Mouse (Mus musculus): ENCODE results near the gene Gm17617. TPM values are rescaled to one million over a fixed set of nuclear protein-coding genes. Genes with fewer than 3 reads are reported as not detected.

The Gm17617 gene
- not detected in 2 replicates for polyA plus RNA-seq (2015; fragmentation: Nextera tagmentation; extraction: Ambion mirVana)

DNA sequence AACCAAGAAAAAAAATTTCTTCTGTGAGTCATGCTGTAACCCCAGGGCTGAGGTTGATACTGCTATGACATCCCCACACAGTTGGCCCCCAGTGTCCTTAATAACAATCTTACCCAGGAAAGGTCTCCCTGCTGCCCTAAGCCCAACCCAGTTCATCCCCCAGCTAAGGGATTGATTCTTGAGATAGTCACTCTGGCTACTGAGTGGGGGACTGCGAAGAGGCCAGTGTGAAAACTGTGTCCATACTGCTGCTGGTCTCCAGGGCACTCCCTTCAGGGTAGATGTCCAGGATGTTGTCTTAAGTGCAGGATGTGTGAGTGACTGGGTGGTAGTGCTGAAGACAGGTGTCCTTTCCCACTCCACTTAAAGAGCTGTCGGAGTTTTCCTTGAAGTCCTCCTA is at the start of gene Gm17617:
Gene Gm17617 (minus strand): TSS at position 101 of the 400 bp plus-strand sequence.
- peaks cover 43% of the 10 kb centered on the region for H3K36me3 ChIP-seq
- H3K27ac ChIP-seq = no peak within 1 kb of the TSS
- H3K4me2 ChIP-seq = no peak within 1 kb of the TSS
- H3K27me3 ChIP-seq = no peaks in the 10 kb centered on the region
- no peak within 1 kb of the TSS for H3K9ac ChIP-seq
- H3K9me3 ChIP-seq (replicated peaks) = no peaks in the 10 kb centered on the region
- H3K4me3 ChIP-seq = no peak within 1 kb of the TSS
- 96% methylated on average over 2 of the region's 2 CpGs for WGBS
- peaks cover 5% of the 10 kb centered on the region for H3K4me1 ChIP-seq (replicated peaks)
- ATAC-seq (replicated peaks; ENCODE audit: insufficient number of reproducible peaks, insufficient read depth, low FRiP score, low read depth) = no peak

DNA sequence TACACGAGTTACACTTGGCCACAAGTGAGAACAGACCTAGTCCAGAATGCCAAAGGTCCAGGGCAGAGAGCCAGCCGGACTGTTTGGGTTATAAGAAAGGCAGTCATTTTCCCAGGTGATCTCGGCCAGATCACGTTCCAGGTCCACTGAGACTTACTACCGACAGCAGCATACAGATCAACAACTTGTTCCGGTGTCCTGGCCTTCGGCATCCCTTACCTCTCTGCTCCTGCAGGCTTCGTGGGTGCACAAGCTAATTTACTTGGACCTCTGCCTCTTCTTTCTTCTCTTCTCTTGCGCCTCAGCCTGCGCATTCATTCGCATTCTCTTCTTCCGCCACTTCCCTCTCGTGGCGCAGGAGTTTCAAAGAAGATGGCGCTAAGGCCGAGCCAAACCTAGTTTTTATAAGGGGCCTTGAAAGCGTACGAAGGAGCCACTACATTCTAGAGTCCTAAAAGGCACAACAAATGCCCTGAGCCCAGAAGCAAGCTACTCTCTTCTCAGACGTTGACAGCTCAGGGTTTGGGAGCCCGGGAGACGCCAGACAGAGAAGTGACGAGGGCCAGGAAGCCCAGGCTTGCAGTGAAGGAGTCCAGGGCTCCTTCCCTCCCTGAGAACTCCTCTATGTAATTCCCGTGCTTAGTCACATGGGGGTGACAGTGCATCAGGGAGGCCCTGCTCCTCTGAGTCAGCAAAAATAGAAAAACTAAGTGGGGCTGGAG is 49.0 kb upstream of the Gm17617 start:
- Histone ChIP-seq H3K9ac (peak overlapping the region; percentile 44), H3K36me3 (no peaks in the 10 kb centered on the region), H3K27me3 (no peaks in the 10 kb centered on the region), H3K4me3 (peak overlapping the region; percentile 44), H3K9me3 (replicated peaks) (no peaks in the 10 kb centered on the region), H3K4me1 (replicated peaks) (peaks cover 4% of the 10 kb centered on the region; the same call in 1 of the 2 replicates), H3K27ac (peak overlapping the region; percentile 78), H3K4me2 (peak overlapping the region; percentile 62)
- WGBS = 3% methylated on average over 23 of the region's 23 CpGs
- ATAC-seq (replicated peaks; ENCODE audit: insufficient number of reproducible peaks, insufficient read depth, low FRiP score, low read depth) = peak; percentile 85

GRCm38 (mm10) chr13:55181786-55182172 is 48.4 kb upstream of the Gm17617 start:
- 0 out of 2 replicates have a peak, but pooled peaks have one; percentile 16 for ATAC-seq (replicated peaks; ENCODE audit: insufficient number of reproducible peaks, insufficient read depth, low FRiP score, low read depth)
- peaks cover 4% of the 10 kb centered on the region; the same call in 1 of the 2 replicates for H3K4me1 ChIP-seq (replicated peaks)
- peak overlapping the region; percentile 62 for H3K4me2 ChIP-seq
- no peaks in the 10 kb centered on the region for H3K27me3 ChIP-seq
- WGBS = 65% methylated on average over 2 of the region's 2 CpGs
- no peaks in the 10 kb centered on the region for H3K9me3 ChIP-seq (replicated peaks)
- H3K4me3 ChIP-seq = peak overlapping the region; percentile 44; the same call in 1 of the 2 replicates
- H3K27ac ChIP-seq = peak overlapping the region; percentile 78; the same call in 1 of the 2 replicates
- no peak overlapping the region for H3K9ac ChIP-seq
- H3K36me3 ChIP-seq = no peaks in the 10 kb centered on the region

- peaks cover 4% of the 10 kb centered on the region; the same call in 1 of the 2 replicates for H3K4me1 ChIP-seq (replicated peaks)
- H3K27ac ChIP-seq = no peak overlapping the region
- no peaks in the 10 kb centered on the region for H3K9me3 ChIP-seq (replicated peaks)
- no peak overlapping the region for H3K4me2 ChIP-seq
- no peaks in the 10 kb centered on the region for H3K27me3 ChIP-seq
- H3K4me3 ChIP-seq = no peak overlapping the region
- no peak for ATAC-seq (replicated peaks; ENCODE audit: insufficient number of reproducible peaks, insufficient read depth, low FRiP score, low read depth)
- WGBS = 84% methylated on average over 3 of the region's 3 CpGs
- no peak overlapping the region for H3K9ac ChIP-seq
- H3K36me3 ChIP-seq = no peaks in the 10 kb centered on the region
Measured at GRCm38 (mm10) chr13:55179591-55179990, 46.2 kb upstream of the Gm17617 start.

GRCm38 (mm10) chr13:55178556-55178955 is 45.2 kb upstream of the Gm17617 start:
- Histone ChIP-seq H3K27me3 (no peaks in the 10 kb centered on the region), H3K36me3 (no peaks in the 10 kb centered on the region), H3K4me3 (no peak overlapping the region), H3K4me1 (replicated peaks) (peaks cover 4% of the 10 kb centered on the region; the same call in 1 of the 2 replicates), H3K4me2 (no peak overlapping the region), H3K9me3 (replicated peaks) (no peaks in the 10 kb centered on the region), H3K9ac (no peak overlapping the region), H3K27ac (no peak overlapping the region)
- ATAC-seq (replicated peaks; ENCODE audit: insufficient number of reproducible peaks, insufficient read depth, low FRiP score, low read depth) = no peak; the same call in 1 of the 2 replicates
- 32% methylated on average over 2 of the region's 2 CpGs for WGBS

DNA sequence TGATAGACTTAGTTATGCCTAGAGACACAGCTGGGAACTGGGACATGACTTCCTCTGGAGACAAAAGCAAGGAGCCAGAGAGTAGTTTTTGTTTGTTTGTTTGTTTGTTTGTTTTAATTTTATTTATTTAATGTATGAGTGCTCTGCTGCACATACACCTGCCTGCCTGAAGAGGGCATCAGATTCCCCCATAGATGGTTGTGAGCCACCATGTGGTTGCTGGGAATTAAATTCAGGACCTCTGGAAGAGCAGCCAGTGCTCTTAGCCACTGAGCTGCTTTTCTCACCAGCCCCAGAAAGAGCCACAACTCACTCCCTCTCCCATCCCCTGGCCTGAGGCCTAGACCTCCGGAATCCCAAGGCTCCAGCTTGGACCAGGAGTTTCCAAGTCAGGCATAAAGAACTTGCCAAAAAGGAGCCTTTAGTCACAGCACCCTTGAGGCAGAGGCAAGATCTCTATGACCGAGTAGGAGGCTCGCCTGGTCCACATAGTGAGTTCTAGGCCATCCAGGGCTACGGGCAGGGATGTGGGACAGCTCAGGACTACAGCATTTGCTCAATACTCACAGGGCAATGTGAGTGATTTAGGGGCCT is 44.7 kb upstream of the Gm17617 start:
- Histone ChIP-seq H3K4me3 (no peak overlapping the region), H3K36me3 (no peaks in the 10 kb centered on the region), H3K4me1 (replicated peaks) (peaks cover 4% of the 10 kb centered on the region; the same call in 1 of the 2 replicates), H3K27ac (no peak overlapping the region; the same call in 1 of the 2 replicates), H3K9me3 (replicated peaks) (no peaks in the 10 kb centered on the region), H3K9ac (no peak overlapping the region), H3K4me2 (no peak overlapping the region), H3K27me3 (no peaks in the 10 kb centered on the region)
- no peak for ATAC-seq (replicated peaks; ENCODE audit: insufficient number of reproducible peaks, insufficient read depth, low FRiP score, low read depth)
- 64% methylated on average over 4 of the region's 4 CpGs for WGBS

DNA sequence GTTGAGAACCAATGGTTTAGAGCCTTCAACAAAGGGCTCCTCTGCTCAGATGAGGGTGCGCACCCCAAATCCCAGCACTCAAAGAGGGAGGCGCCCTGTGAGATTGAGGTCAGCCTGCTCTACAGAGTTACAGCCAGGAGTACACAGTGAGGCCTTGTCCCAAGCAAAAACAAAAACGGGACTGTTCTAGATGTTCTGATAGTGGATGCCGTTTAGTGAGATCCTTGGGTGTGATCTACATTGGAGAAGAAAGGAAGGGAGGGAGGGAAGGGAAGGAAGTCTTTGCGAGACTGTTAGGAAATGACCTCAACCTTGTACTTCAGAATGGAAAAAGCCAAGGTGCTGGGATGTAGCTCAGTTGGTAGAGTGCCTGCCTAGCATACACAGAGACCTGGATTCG is 42.9 kb upstream of the Gm17617 start:
- Histone ChIP-seq H3K9me3 (replicated peaks) (no peaks in the 10 kb centered on the region), H3K4me2 (no peak overlapping the region), H3K27me3 (no peaks in the 10 kb centered on the region), H3K4me1 (replicated peaks) (peaks cover 12% of the 10 kb centered on the region), H3K9ac (no peak overlapping the region), H3K4me3 (no peak overlapping the region), H3K27ac (no peak overlapping the region), H3K36me3 (no peaks in the 10 kb centered on the region)
- ATAC-seq (replicated peaks; ENCODE audit: insufficient number of reproducible peaks, insufficient read depth, low FRiP score, low read depth) = no peak
- WGBS = 65% methylated on average over 6 of the region's 6 CpGs

DNA sequence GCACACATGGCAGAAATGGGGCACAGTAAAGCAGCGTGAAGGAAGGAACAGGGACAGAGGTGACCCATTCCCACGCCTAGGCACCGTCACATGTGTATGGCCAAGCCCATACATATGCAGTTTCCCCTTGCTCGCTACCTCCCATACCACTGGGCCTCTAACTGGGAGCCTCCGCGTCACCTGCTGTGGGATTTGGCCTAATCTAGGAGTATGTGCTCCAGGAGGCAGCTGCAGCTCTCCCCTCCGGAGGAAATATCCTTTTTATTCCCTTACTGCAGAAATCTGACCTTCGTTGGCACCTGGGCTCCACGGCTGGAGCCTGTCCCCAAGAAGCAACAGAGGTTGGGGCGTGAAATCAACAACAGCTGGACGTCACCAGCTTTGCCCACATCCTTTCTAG is 41.0 kb upstream of the Gm17617 start:
- Histone ChIP-seq H3K27me3 (no peaks in the 10 kb centered on the region), H3K9ac (no peak overlapping the region), H3K4me2 (no peak overlapping the region), H3K4me1 (replicated peaks) (peaks cover 16% of the 10 kb centered on the region), H3K27ac (no peak overlapping the region), H3K4me3 (no peak overlapping the region), H3K36me3 (no peaks in the 10 kb centered on the region), H3K9me3 (replicated peaks) (no peaks in the 10 kb centered on the region)
- WGBS = 75% methylated on average over 11 of the region's 11 CpGs
- no peak; the same call in 1 of the 2 replicates for ATAC-seq (replicated peaks; ENCODE audit: insufficient number of reproducible peaks, insufficient read depth, low FRiP score, low read depth)

GRCm38 (mm10) chr13:55172336-55172770 is 39.0 kb upstream of the Gm17617 start:
- H3K27me3 ChIP-seq = no peaks in the 10 kb centered on the region
- no peaks in the 10 kb centered on the region for H3K36me3 ChIP-seq
- 49% methylated on average over 7 of the region's 7 CpGs for WGBS
- H3K9ac ChIP-seq = no peak overlapping the region
- no peak overlapping the region for H3K27ac ChIP-seq
- ATAC-seq (replicated peaks; ENCODE audit: insufficient number of reproducible peaks, insufficient read depth, low FRiP score, low read depth) = no peak
- peak overlapping the region; percentile 23; the same call in 1 of the 2 replicates for H3K4me3 ChIP-seq
- peak overlapping the region; percentile 58 for H3K4me2 ChIP-seq
- peaks cover 16% of the 10 kb centered on the region for H3K4me1 ChIP-seq (replicated peaks)
- no peaks in the 10 kb centered on the region for H3K9me3 ChIP-seq (replicated peaks)

DNA sequence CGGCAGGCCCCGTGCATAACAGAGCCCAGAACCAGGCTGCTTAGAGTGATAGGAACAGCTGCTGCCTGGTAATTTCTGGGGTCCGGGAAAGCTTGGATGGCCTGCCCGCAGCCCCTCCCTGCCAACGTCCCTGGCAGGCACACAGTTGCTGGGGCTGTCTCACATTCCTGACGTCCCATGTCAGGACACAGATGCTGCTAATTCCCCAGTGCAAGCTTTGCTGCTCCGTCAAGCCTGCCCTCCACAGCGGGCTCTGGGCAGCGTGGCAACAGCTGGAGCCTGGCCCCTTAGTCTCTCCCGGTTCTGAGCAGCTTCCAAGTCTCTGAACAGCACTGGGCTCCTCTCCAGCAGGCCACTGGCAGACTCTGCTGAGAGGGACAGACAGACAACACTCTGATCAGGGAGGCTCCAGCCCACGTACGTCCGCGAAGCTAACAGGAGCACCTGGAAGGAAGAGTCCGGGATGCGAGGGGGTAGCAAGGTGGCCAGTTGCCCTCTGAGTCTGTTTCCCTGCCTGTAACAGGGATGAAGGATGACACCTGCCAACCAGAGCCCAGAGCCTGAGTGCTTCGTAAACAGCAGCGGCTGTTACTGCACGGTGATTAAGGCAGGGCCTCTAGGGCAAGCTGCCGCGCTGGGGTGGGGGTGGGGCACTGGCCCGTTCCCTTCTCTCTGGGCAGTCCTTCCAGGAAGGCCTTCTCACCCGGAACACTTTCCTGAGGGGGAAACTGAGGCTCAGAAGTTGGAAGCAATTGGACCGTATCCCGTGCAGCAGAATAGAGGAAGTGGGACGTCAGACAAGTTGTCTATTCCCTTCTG is 38.4 kb upstream of the Gm17617 start:
- Histone ChIP-seq H3K9me3 (replicated peaks) (no peaks in the 10 kb centered on the region), H3K27ac (peak overlapping the region; percentile 60), H3K36me3 (no peaks in the 10 kb centered on the region), H3K27me3 (no peaks in the 10 kb centered on the region), H3K4me3 (peak overlapping the region; percentile 23), H3K4me2 (peak overlapping the region; percentile 58), H3K9ac (peak overlapping the region; percentile 14; the same call in 1 of the 2 replicates), H3K4me1 (replicated peaks) (peaks cover 16% of the 10 kb centered on the region)
- 16% methylated on average over 26 of the region's 26 CpGs for WGBS
- peak; percentile 34 for ATAC-seq (replicated peaks; ENCODE audit: insufficient number of reproducible peaks, insufficient read depth, low FRiP score, low read depth)

GRCm38 (mm10) chr13:55168958-55169369 is 35.6 kb upstream of the Gm17617 start:
- 66% methylated on average over 13 of the region's 13 CpGs for WGBS
- Histone ChIP-seq H3K4me2 (no peak overlapping the region), H3K27me3 (no peaks in the 10 kb centered on the region), H3K36me3 (no peaks in the 10 kb centered on the region), H3K9ac (no peak overlapping the region), H3K27ac (peak overlapping the region; percentile 24), H3K9me3 (replicated peaks) (no peaks in the 10 kb centered on the region), H3K4me1 (replicated peaks) (peaks cover 16% of the 10 kb centered on the region), H3K4me3 (no peak overlapping the region)
- peak; percentile 56; the same call in 1 of the 2 replicates for ATAC-seq (replicated peaks; ENCODE audit: insufficient number of reproducible peaks, insufficient read depth, low FRiP score, low read depth)
